Mouse (Mus musculus) neural tube, embryonic 15.5 days (tissue): ENCODE measurements around the gene Rabgef1. TPM values are rescaled to one million over a fixed set of nuclear protein-coding genes. Genes with fewer than 3 reads are reported as not detected.
A peak's percentile ranks its signal among the peaks of the same experiment; 100 is the strongest.

Experiments
- ATAC-seq: fragments of 200-750 bp; cut with Nextera tagmentation; 2 replicates; pipeline ENCODE4 v1.8.0; 2017; ENCODE audit warnings: mild to moderate bottlenecking, moderate TSS enrichment, moderate library complexity; ENCODE audit not compliant: low FRiP score
- H3K27ac ChIP-seq: fragments of 300-500 bp; sonication (generic); replicated peaks from 2 replicates; pipeline ENCODE4 v1.5.1; 2015; ENCODE audit warnings: mild to moderate bottlenecking, inconsistent platforms
- H3K27me3 ChIP-seq: fragments of 300-500 bp; sonication (generic); replicated peaks from 2 replicates; pipeline ENCODE4 v1.6.1; 2015; ENCODE audit warnings: inconsistent platforms
- H3K36me3 ChIP-seq: fragments of 300-500 bp; sonication (generic); 2 replicates; pipeline ENCODE4 v1.6.1; 2015; ENCODE audit warnings: inconsistent platforms
- H3K4me1 ChIP-seq: fragments of 300-500 bp; sonication (generic); 2 replicates; pipeline ENCODE4 v1.6.1; 2015; ENCODE audit warnings: inconsistent platforms
- H3K4me2 ChIP-seq: fragments of 300-500 bp; sonication (generic); 2 replicates; pipeline ENCODE4 v1.6.1; 2015; ENCODE audit warnings: inconsistent platforms, mild to moderate bottlenecking, moderate library complexity
- H3K4me3 ChIP-seq: fragments of 300-500 bp; sonication (generic); replicated peaks from 2 replicates; pipeline ENCODE4 v1.5.1; 2015; ENCODE audit warnings: mild to moderate bottlenecking, inconsistent platforms
- H3K9ac ChIP-seq: fragments of 300-500 bp; sonication (generic); replicated peaks from 2 replicates; pipeline ENCODE4 v1.6.1; 2015; ENCODE audit warnings: mild to moderate bottlenecking, inconsistent platforms
- H3K9me3 ChIP-seq: fragments of 300-500 bp; sonication (generic); replicated peaks from 2 replicates; pipeline ENCODE4 v1.6.1; 2016; ENCODE audit warnings: inconsistent platforms
- whole genome bisulfite sequencing: fragments of 180-500 bp; shearing (Covaris S2); methylation state at CpG from one replicate; pipeline ENCODE4 v1.1.7; 2015; ENCODE audit warnings: mixed read lengths; 5-methylcytosine and 5-hydroxymethylcytosine counted together
- polyA plus RNA-seq: library from polyadenylated mRNA; unstranded; fragments of >200 nt; fragmentation: Nextera tagmentation; extraction: Ambion mirVana; gene quantifications from 2 replicates; pipeline ENCODE4 v1.2.1, GENCODE M21; 2015

Gene Rabgef1
- polyA plus RNA-seq = 38.9 and 42.0 TPM in 2 replicates

- Histone ChIP-seq H3K9me3 (no peaks in the 10 kb centered on the region), H3K27me3 (no peaks in the 10 kb centered on the region), H3K4me3 (peak within 1 kb of the TSS; percentile 58), H3K4me2 (peak within 1 kb of the TSS; percentile 82), H3K9ac (peak within 1 kb of the TSS; percentile 83), H3K36me3 (no peaks in the 10 kb centered on the region), H3K4me1 (peaks cover 27% of the 10 kb centered on the region), H3K27ac (peak within 1 kb of the TSS; percentile 92)
- under 1% methylated on average over 53 of the region's 62 CpGs for WGBS
- peak; percentile 97 for ATAC-seq
Measured at GRCm38 (mm10) chr5:130171423-130171954, at the start of gene Rabgef1. Gene Rabgef1 (plus strand): TSS chr5:130171798.

DNA sequence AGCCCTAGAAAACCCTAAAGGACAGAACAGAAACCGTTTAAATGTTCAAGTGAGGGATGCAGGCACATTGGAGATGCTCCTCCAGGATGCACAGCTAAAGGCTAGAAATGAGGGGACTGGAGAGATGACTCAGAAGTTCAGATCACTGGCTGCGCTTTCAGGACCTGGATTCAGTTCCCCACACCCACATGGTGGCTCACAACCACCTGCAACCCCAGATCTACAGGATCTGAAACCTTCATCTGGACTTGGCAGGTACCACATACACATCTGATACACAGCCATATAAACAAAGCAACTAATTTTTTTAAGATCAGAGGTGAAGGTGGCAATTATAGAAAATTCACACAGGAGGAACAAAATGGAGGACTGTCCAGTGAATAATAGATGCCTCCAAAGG lies 49.2 kb upstream of the Rabgef1 start:
- WGBS = 93% methylated on average over 2 of the region's 2 CpGs
- Histone ChIP-seq H3K9me3 (no peaks in the 10 kb centered on the region), H3K27ac (no peak overlapping the region), H3K9ac (no peak overlapping the region), H3K4me2 (no peak overlapping the region), H3K27me3 (no peaks in the 10 kb centered on the region), H3K4me1 (peaks cover 36% of the 10 kb centered on the region), H3K36me3 (no peaks in the 10 kb centered on the region), H3K4me3 (no peak overlapping the region)
- no peak for ATAC-seq

DNA sequence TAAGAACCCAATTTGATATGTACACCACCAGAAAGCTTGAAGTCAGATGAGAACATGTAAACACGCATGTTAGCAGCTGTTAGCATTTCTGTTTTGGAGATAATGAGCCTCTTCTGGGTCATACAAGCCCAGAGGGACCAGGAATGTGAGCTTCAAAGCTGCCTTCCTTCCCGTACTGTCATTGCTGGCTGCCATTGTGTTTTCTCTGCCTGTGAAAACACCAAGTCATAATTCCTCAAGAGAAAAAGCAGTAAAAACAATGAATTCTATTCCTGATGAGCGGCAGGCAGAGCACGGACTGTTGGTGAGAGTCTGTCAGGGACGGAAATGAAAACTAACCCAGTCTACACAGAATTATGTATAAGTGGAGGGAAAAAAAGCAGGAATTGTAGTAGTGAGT lies 47.3 kb upstream of the Rabgef1 start:
- Histone ChIP-seq H3K4me2 (no peak overlapping the region), H3K4me1 (peaks cover 19% of the 10 kb centered on the region; the same call in 1 of the 2 replicates), H3K27me3 (no peaks in the 10 kb centered on the region), H3K4me3 (no peak overlapping the region), H3K9ac (no peak overlapping the region), H3K9me3 (no peaks in the 10 kb centered on the region), H3K36me3 (no peaks in the 10 kb centered on the region), H3K27ac (peak overlapping the region; percentile 24)
- 40% methylated on average over 5 of the region's 5 CpGs for WGBS
- no peak for ATAC-seq

GRCm38 (mm10) chr5:130128686-130129523 lies 42.7 kb upstream of the Rabgef1 start:
- Histone ChIP-seq H3K9me3 (no peaks in the 10 kb centered on the region), H3K9ac (no peak overlapping the region), H3K27me3 (no peaks in the 10 kb centered on the region), H3K4me3 (no peak overlapping the region), H3K4me1 (0 out of 2 replicates have a peak, but pooled peaks cover 10% of the 10 kb centered on the region), H3K4me2 (no peak overlapping the region), H3K27ac (no peak overlapping the region), H3K36me3 (no peaks in the 10 kb centered on the region)
- no peak for ATAC-seq
- 60% methylated on average over 11 of the region's 11 CpGs for WGBS

DNA sequence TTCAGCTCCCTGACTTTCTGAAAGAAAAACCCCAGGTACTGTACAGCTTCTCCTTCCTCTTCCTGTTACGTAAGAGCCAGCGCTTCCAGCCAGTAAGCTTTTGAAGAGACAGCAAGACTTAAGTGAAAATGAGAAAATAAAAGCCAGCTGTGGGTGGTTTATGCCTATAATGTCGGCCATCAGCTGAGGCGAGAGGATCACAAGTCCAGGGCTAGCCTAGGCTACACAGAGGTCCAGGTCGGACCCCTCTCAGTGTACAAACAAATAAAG lies 42.1 kb upstream of the Rabgef1 start:
- Histone ChIP-seq H3K4me1 (0 out of 2 replicates have a peak, but pooled peaks cover 6% of the 10 kb centered on the region), H3K36me3 (no peaks in the 10 kb centered on the region), H3K4me2 (no peak overlapping the region), H3K9me3 (no peaks in the 10 kb centered on the region), H3K27me3 (no peaks in the 10 kb centered on the region), H3K27ac (no peak overlapping the region), H3K9ac (no peak overlapping the region), H3K4me3 (no peak overlapping the region)
- ATAC-seq = no peak
- WGBS = 86% methylated on average over 5 of the region's 5 CpGs

DNA sequence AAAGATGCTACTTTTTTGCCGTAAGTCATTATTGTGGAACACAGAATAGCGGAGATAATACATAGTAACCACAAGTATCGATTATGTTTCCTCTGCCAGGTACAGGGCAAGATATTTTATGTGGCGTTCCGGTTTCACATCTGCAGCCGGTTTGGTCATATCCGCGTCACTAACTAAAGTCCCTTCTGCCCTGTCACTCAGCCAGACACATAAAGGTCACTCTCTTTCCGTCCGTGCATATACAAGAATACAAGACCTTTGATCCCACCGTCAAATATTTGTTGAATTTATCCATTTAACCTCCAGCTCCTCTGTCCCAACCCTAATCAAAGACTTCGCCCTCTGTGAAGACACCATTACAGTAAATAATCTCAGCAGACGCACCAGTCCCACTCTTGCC lies 35.0 kb upstream of the Rabgef1 start:
- Histone ChIP-seq H3K9me3 (no peaks in the 10 kb centered on the region), H3K36me3 (peaks cover 7% of the 10 kb centered on the region; the same call in 1 of the 2 replicates), H3K27me3 (no peaks in the 10 kb centered on the region), H3K27ac (no peak overlapping the region), H3K4me2 (no peak overlapping the region), H3K4me1 (no peaks in the 10 kb centered on the region), H3K9ac (no peak overlapping the region), H3K4me3 (no peak overlapping the region)
- ATAC-seq = no peak
- WGBS = 94% methylated on average over 13 of the region's 13 CpGs

GRCm38 (mm10) chr5:130139393-130139792 lies 32.2 kb upstream of the Rabgef1 start:
- Histone ChIP-seq H3K36me3 (peaks cover 7% of the 10 kb centered on the region; the same call in 1 of the 2 replicates), H3K9me3 (no peaks in the 10 kb centered on the region), H3K4me2 (no peak overlapping the region), H3K27me3 (no peaks in the 10 kb centered on the region), H3K4me1 (peaks cover 6% of the 10 kb centered on the region), H3K9ac (no peak overlapping the region), H3K27ac (no peak overlapping the region), H3K4me3 (no peak overlapping the region)
- WGBS = 29% methylated on average over 8 of the region's 8 CpGs
- ATAC-seq = no peak

DNA sequence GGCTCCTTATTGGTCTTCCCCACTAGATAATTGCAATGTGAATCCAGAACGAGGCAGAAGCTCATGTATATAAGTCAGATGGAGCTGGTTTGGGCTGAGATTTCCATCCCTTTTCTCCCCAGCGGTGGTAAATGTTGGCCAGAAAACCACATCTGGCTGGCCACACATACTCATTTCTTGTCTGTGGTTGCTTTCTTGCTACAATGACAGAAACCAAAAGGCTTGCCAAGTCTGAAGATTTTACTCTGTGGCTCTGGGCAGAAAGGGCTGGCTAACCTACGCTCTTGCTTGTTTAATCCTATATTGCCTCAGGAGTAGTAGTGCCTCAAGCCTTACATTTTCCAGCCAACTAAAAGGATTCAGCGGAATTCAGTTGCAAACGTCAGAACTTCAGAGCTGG lies 30.5 kb upstream of the Rabgef1 start:
- no peak overlapping the region for H3K9ac ChIP-seq
- H3K4me1 ChIP-seq = peaks cover 16% of the 10 kb centered on the region
- no peaks in the 10 kb centered on the region for H3K27me3 ChIP-seq
- H3K9me3 ChIP-seq = no peaks in the 10 kb centered on the region
- no peaks in the 10 kb centered on the region for H3K36me3 ChIP-seq
- no peak for ATAC-seq
- H3K4me3 ChIP-seq = no peak overlapping the region
- no peak overlapping the region for H3K4me2 ChIP-seq
- WGBS = 83% methylated on average over 5 of the region's 5 CpGs
- H3K27ac ChIP-seq = no peak overlapping the region

DNA sequence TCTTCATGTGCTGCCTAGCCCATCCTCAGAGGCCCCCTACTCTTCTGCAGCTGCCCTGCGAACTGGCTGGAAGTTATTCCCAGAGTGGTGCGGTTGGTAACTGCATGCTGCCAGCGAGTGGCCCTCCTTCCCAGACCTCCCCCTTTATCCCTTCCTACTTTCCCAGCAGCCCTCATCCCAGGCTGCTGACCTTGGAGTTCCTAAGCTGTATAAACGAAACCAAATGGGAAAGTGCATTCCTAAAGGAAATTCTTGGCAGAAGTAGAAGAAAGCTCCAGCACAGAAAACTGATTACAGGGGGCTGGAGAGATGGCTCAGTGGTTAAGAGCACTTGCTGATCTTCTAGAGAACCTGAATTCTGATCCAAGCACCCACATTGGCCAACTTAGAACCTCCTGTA lies 29.6 kb upstream of the Rabgef1 start:
- Histone ChIP-seq H3K9ac (no peak overlapping the region), H3K4me2 (no peak overlapping the region), H3K27me3 (no peaks in the 10 kb centered on the region), H3K4me1 (peaks cover 23% of the 10 kb centered on the region), H3K36me3 (no peaks in the 10 kb centered on the region), H3K4me3 (no peak overlapping the region), H3K27ac (no peak overlapping the region), H3K9me3 (no peaks in the 10 kb centered on the region)
- no peak for ATAC-seq
- WGBS = 73% methylated on average over 4 of the region's 4 CpGs

GRCm38 (mm10) chr5:130143101-130143500 lies 28.5 kb upstream of the Rabgef1 start:
- H3K4me2 ChIP-seq = no peak overlapping the region
- no peak overlapping the region for H3K9ac ChIP-seq
- H3K9me3 ChIP-seq = no peaks in the 10 kb centered on the region
- peaks cover 26% of the 10 kb centered on the region for H3K4me1 ChIP-seq
- H3K27me3 ChIP-seq = no peaks in the 10 kb centered on the region
- no peak overlapping the region for H3K4me3 ChIP-seq
- ATAC-seq = no peak
- peaks cover 3% of the 10 kb centered on the region; the same call in 1 of the 2 replicates for H3K36me3 ChIP-seq
- no peak overlapping the region for H3K27ac ChIP-seq
- WGBS = 92% methylated on average over 7 of the region's 7 CpGs

- Histone ChIP-seq H3K27ac (peak overlapping the region; percentile 91), H3K36me3 (peaks cover 10% of the 10 kb centered on the region), H3K4me3 (peak overlapping the region; percentile 75), H3K4me2 (peak overlapping the region; percentile 77), H3K4me1 (peaks cover 26% of the 10 kb centered on the region), H3K27me3 (no peaks in the 10 kb centered on the region), H3K9ac (peak overlapping the region; percentile 52), H3K9me3 (no peaks in the 10 kb centered on the region)
- 2% methylated on average over 20 of the region's 20 CpGs for WGBS
- peak; percentile 68 for ATAC-seq
Measured at GRCm38 (mm10) chr5:130143977-130144333, 27.6 kb upstream of the Rabgef1 start.
